Mouse (Mus musculus): ENCODE results near the gene Trpc4ap. TPM values are rescaled to one million over a fixed set of nuclear protein-coding genes. Genes with fewer than 3 reads are reported as not detected.

The Trpc4ap gene
- polyA plus RNA-seq, 1 experiment: 96.4 TPM

- 31% methylated on average over 10 of the region's 10 CpGs for WGBS
- DNase-seq (ENCODE audit: low read depth, low spot score): no peak
Observed at GRCm38 (mm10) chr2:155585486-155585885, 106.7 kb downstream of the Trpc4ap start.

DNA sequence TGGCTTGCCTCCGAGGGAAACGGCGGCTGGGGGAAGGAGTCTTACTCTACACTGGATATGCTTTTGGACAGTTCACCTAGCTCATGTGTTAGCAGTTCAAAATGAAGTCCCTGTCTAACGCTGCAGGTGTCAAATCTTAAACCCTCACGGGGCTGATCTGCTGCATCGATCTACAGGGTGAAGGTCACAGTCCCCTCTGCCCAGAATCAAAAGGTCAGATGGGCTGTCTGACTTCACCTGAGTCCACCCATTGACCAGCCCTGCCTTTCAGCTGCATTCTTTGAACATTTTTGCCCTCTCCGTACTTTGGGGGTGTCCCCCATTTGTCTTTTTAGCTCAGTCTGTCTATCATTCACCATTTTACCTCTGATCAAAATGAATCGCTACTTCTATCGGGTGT, 107.1 kb downstream of the Trpc4ap start:
- 46% methylated on average over 9 of the region's 9 CpGs for WGBS
- no peak for DNase-seq (ENCODE audit: low read depth, low spot score)

Other genes starting within 250 kb of the Trpc4ap start
- gene Ncoa6, start 218.5 kb downstream of the Trpc4ap start, polyA plus RNA-seq (2012; rRNA removed): 12.4 and 38.9 TPM in 2 replicates
- gene Acss2, start 174.4 kb downstream of the Trpc4ap start, polyA plus RNA-seq (2012; rRNA removed): 23.4 and 32.2 TPM in 2 replicates
- 4.6 and 6.0 TPM in 2 replicates for gene Ggt7, start 174.1 kb downstream of the Trpc4ap start, polyA plus RNA-seq (2012; rRNA removed)
- 76.2 and 123 TPM in 2 replicates for gene Gss, start 99.6 kb downstream of the Trpc4ap start, polyA plus RNA-seq (2012; rRNA removed)
- 0.11 and 0.12 TPM in 2 replicates for gene Myh7b, start 81.2 kb downstream of the Trpc4ap start, polyA plus RNA-seq (2012; rRNA removed)
- 67.4 and 77.2 TPM in 2 replicates for gene Edem2, start 37.1 kb upstream of the Trpc4ap start, polyA plus RNA-seq (2012; rRNA removed)
- gene Gm17581, start 43.5 kb upstream of the Trpc4ap start, polyA plus RNA-seq (2012; rRNA removed): not detected in 2 replicates
- gene Procr, start 58.7 kb upstream of the Trpc4ap start, polyA plus RNA-seq (2012; rRNA removed): 7.9 and 10.1 TPM in 2 replicates
- 0.33 and 1.7 TPM in 2 replicates for gene Mmp24, start 83.0 kb upstream of the Trpc4ap start, polyA plus RNA-seq (2012; rRNA removed)
- gene BC029722, start 127.0 kb upstream of the Trpc4ap start, polyA plus RNA-seq (2012; rRNA removed): 19.0 and 22.9 TPM in 2 replicates
- gene Eif6, start 134.5 kb upstream of the Trpc4ap start, polyA plus RNA-seq (2012; rRNA removed): 288 and 346 TPM in 2 replicates
- gene Fam83c, start 142.5 kb upstream of the Trpc4ap start, polyA plus RNA-seq (2012; rRNA removed): 0.97 and 1.7 TPM in 2 replicates
- gene Uqcc1, start 237.9 kb upstream of the Trpc4ap start, polyA plus RNA-seq (2012; rRNA removed): 26.7 and 31.3 TPM in 2 replicates
- not detected in 2 replicates for gene Gm15557, start 248.3 kb upstream of the Trpc4ap start, polyA plus RNA-seq (2012; rRNA removed)